Mouse (Mus musculus): ENCODE measurements around the gene Trpt1. TPM values are rescaled to one million over a fixed set of nuclear protein-coding genes. Genes with fewer than 3 reads are reported as not detected.

Gene Trpt1
- polyA plus RNA-seq, 1 experiment: 4.7 TPM

DNA sequence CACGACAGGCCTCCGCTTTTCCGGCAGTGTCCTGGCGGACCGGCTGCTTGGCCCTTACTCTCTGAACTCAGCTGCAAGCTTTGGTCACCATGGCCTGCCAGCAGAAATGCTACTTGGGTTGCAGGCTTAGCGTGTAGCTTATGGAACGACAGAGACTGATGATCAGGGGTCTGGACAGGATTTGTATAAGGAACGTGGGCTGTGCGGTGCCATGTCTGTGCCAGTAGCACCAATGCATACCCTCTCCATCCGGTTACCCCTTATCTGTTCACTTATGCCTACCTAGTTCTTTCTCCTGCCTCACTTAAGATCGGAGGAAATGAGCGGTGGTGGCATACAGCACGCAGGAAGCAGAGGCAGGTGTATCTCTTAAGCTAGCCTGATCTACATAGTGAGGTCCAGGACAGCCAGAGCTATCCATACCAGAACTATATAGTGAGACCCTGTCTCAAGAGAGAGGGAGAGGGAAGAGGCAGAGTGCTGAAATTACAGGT is 44.8 kb downstream of the Trpt1 start:
- WGBS: 14% methylated on average over 13 of the region's 13 CpGs
- H3K4me1 ChIP-seq (ENCODE audit: control insufficient read depth, insufficient read depth, insufficient read length): peaks cover 10% of the 10 kb centered on the region
- no peaks in the 10 kb centered on the region for H3K36me3 ChIP-seq (ENCODE audit: control insufficient read depth, insufficient read depth, low read length)
- H3K4me3 ChIP-seq (ENCODE audit: extremely low read depth, insufficient read depth, insufficient read length): peak overlapping the region; percentile 64
- no peak for DNase-seq (ENCODE audit: low read depth in 1 of 2, low spot score in 2 of 2)
- H3K27me3 ChIP-seq (ENCODE audit: control insufficient read depth, insufficient read depth, low read length): no peaks in the 10 kb centered on the region
- peak overlapping the region; percentile 87 for H3K27ac ChIP-seq (ENCODE audit: insufficient read depth, low read length)
- no peak for TF ChIP-seq POLR2A (IDR thresholded peaks at IDR 0.05; ENCODE audit: low read depth, low read length)
- no peak for TF ChIP-seq CTCF (IDR thresholded peaks at IDR 0.05; ENCODE audit: extremely low read depth, insufficient read depth, insufficient read length, insufficient replicate concordance)

- Histone ChIP-seq H3K4me3 (ENCODE audit: extremely low read depth, insufficient read depth, insufficient read length) (no peak overlapping the region), H3K4me1 (ENCODE audit: control insufficient read depth, insufficient read depth, insufficient read length) (peaks cover 10% of the 10 kb centered on the region), H3K27me3 (ENCODE audit: control insufficient read depth, insufficient read depth, low read length) (no peaks in the 10 kb centered on the region), H3K36me3 (ENCODE audit: control insufficient read depth, insufficient read depth, low read length) (no peaks in the 10 kb centered on the region), H3K27ac (ENCODE audit: insufficient read depth, low read length) (peak overlapping the region; percentile 87; the same call in 1 of the 2 replicates)
- no peak for TF ChIP-seq POLR2A (IDR thresholded peaks at IDR 0.05; ENCODE audit: low read depth, low read length)
- DNase-seq (ENCODE audit: low read depth in 1 of 2, low spot score in 2 of 2): no peak
- WGBS: 90% methylated on average over 2 of the region's 2 CpGs
These were observed 45.2 kb downstream of the Trpt1 start for GRCm38 (mm10) chr19:7041171-7041570.

DNA sequence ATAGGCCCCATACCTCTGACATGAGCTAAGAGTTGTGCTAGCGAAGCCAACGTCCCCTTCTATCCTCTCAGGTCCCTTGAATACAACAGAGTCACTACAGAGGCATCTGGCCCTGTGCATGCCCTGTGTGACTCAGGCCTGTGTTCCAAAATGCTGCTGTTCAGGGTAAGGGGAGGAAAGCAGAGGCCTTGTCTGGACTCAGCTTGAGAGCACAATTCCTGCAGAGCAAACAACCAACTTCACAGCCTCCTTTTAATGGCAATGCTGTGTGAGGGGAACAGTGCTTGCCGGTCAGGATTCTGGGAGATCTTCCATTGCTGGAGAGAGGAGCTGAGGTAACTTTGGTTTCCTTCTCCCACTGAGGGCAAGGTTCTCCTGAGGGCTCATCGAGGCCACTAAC is 48.3 kb downstream of the Trpt1 start:
- Histone ChIP-seq H3K27me3 (ENCODE audit: control insufficient read depth, insufficient read depth, low read length) (no peaks in the 10 kb centered on the region), H3K27ac (ENCODE audit: insufficient read depth, low read length) (no peak overlapping the region), H3K4me1 (ENCODE audit: control insufficient read depth, insufficient read depth, insufficient read length) (peaks cover 6% of the 10 kb centered on the region; the same call in 1 of the 2 replicates), H3K4me3 (ENCODE audit: extremely low read depth, insufficient read depth, insufficient read length) (no peak overlapping the region), H3K36me3 (ENCODE audit: control insufficient read depth, insufficient read depth, low read length) (no peaks in the 10 kb centered on the region)
- no peak for DNase-seq (ENCODE audit: low read depth in 1 of 2, low spot score in 2 of 2)
- no peak for TF ChIP-seq CTCF (IDR thresholded peaks at IDR 0.05; ENCODE audit: extremely low read depth, insufficient read depth, insufficient read length, insufficient replicate concordance)
- no peak for TF ChIP-seq POLR2A (IDR thresholded peaks at IDR 0.05; ENCODE audit: low read depth, low read length)
- 72% methylated on average over 4 of the region's 4 CpGs for WGBS

GRCm38 (mm10) chr19:7044706-7045105 is 48.8 kb downstream of the Trpt1 start:
- no peak for TF ChIP-seq CTCF (IDR thresholded peaks at IDR 0.05; ENCODE audit: extremely low read depth, insufficient read depth, insufficient read length, insufficient replicate concordance)
- TF ChIP-seq POLR2A (IDR thresholded peaks at IDR 0.05; ENCODE audit: low read depth, low read length): no peak
- Histone ChIP-seq H3K27me3 (ENCODE audit: control insufficient read depth, insufficient read depth, low read length) (no peaks in the 10 kb centered on the region), H3K4me1 (ENCODE audit: control insufficient read depth, insufficient read depth, insufficient read length) (peaks cover 6% of the 10 kb centered on the region; the same call in 1 of the 2 replicates), H3K36me3 (ENCODE audit: control insufficient read depth, insufficient read depth, low read length) (no peaks in the 10 kb centered on the region), H3K27ac (ENCODE audit: insufficient read depth, low read length) (no peak overlapping the region), H3K4me3 (ENCODE audit: extremely low read depth, insufficient read depth, insufficient read length) (no peak overlapping the region)
- 77% methylated on average over 4 of the region's 4 CpGs for WGBS
- no peak for DNase-seq (ENCODE audit: low read depth in 1 of 2, low spot score in 2 of 2)

Other genes starting within 250 kb of the Trpt1 start
- 26.7 and 31.8 TPM in 2 replicates for gene Rps6ka4, start 155.5 kb upstream of the Trpt1 start, polyA plus RNA-seq (2012; rRNA removed)
- gene Ccdc88b, start 137.9 kb upstream of the Trpt1 start, polyA plus RNA-seq (2012; rRNA removed): 82.5 and 106 TPM in 2 replicates
- gene Trmt112, start 86.4 kb upstream of the Trpt1 start, polyA plus RNA-seq (2012; rRNA removed): 135 and 150 TPM in 2 replicates
- 54.6 and 59.4 TPM in 2 replicates for gene Prdx5, start 86.0 kb upstream of the Trpt1 start, polyA plus RNA-seq (2012; rRNA removed)
- 48.4 and 53.7 TPM in 2 replicates for gene Esrra, start 74.3 kb upstream of the Trpt1 start, polyA plus RNA-seq (2012; rRNA removed)
- 0.11 and 0.28 TPM in 2 replicates for gene Catsperz, start 70.8 kb upstream of the Trpt1 start, polyA plus RNA-seq (2012; rRNA removed)
- gene Kcnk4, start 61.6 kb upstream of the Trpt1 start, polyA plus RNA-seq (2012; rRNA removed): 0.04 and 0.11 TPM in 2 replicates
- 24.9 and 32.5 TPM in 2 replicates for gene Bad, start 54.3 kb upstream of the Trpt1 start, polyA plus RNA-seq (2012; rRNA removed)
- gene Gpr137, start 53.7 kb upstream of the Trpt1 start, polyA plus RNA-seq (2012; rRNA removed): 54.6 and 61.7 TPM in 2 replicates
- gene Ppp1r14b, start 21.2 kb upstream of the Trpt1 start, polyA plus RNA-seq (2012; rRNA removed): 69.0 and 82.5 TPM in 2 replicates
- 31.5 and 31.7 TPM in 2 replicates for gene Plcb3, start 19.7 kb upstream of the Trpt1 start, polyA plus RNA-seq (2012; rRNA removed)
- 22.1 and 26.2 TPM in 2 replicates for gene Fkbp2, start 15.6 kb upstream of the Trpt1 start, polyA plus RNA-seq (2012; rRNA removed)
- 20.7 and 23.9 TPM in 2 replicates for gene Vegfb, start 8.5 kb upstream of the Trpt1 start, polyA plus RNA-seq (2012; rRNA removed)
- gene Dnajc4, start 3.6 kb upstream of the Trpt1 start, polyA plus RNA-seq (2012; rRNA removed): 24.1 and 25.3 TPM in 2 replicates
- gene Nudt22, start within 50 bp of the Trpt1 start, polyA plus RNA-seq (2012; rRNA removed): 19.4 and 26.5 TPM in 2 replicates
- 194 and 240 TPM in 2 replicates for gene Fermt3, start 23.3 kb downstream of the Trpt1 start, polyA plus RNA-seq (2012; rRNA removed)
- 27.4 and 31.3 TPM in 2 replicates for gene Stip1, start 43.8 kb downstream of the Trpt1 start, polyA plus RNA-seq (2012; rRNA removed)
- gene Macrod1, start 60.7 kb downstream of the Trpt1 start, polyA plus RNA-seq (2012; rRNA removed): 13.4 and 17.9 TPM in 2 replicates
- 0.14 and 0.16 TPM in 2 replicates for gene Flrt1, start 109.6 kb downstream of the Trpt1 start, polyA plus RNA-seq (2012; rRNA removed)
- gene Otub1, start 210.2 kb downstream of the Trpt1 start, polyA plus RNA-seq (2012; rRNA removed): 64.3 and 81.9 TPM in 2 replicates
- gene Cox8a, start 221.5 kb downstream of the Trpt1 start, polyA plus RNA-seq (2012; rRNA removed): 636 and 1,081 TPM in 2 replicates
- gene Naa40, start 245.1 kb downstream of the Trpt1 start, polyA plus RNA-seq (2012; rRNA removed): 20.5 and 25.1 TPM in 2 replicates

All from spleen, adult 2 months (tissue).